Mouse (Mus musculus) forebrain, embryonic 15.5 days (tissue): ENCODE data around the gene Vash1. TPM values are rescaled to one million over a fixed set of nuclear protein-coding genes. Genes with fewer than 3 reads are reported as not detected.
A peak's percentile ranks its signal among the peaks of the same experiment; 100 is the strongest.

Experiments
- ATAC-seq: fragments of 200-750 bp; cut with Nextera tagmentation; replicated peaks from 2 replicates; pipeline ENCODE4 v1.8.0; 2017; ENCODE audit warnings: mild to moderate bottlenecking, moderate TSS enrichment, moderate library complexity
- H3K27ac ChIP-seq: fragments of 300-500 bp; sonication (generic); replicated peaks from 2 replicates; pipeline ENCODE4 v1.5.1; 2015; ENCODE audit warnings: mild to moderate bottlenecking, inconsistent platforms
- H3K27me3 ChIP-seq: fragments of 300-500 bp; sonication (generic); 2 replicates; pipeline ENCODE4 v1.6.1; 2015; ENCODE audit warnings: inconsistent platforms
- H3K36me3 ChIP-seq: fragments of 300-500 bp; sonication (generic); 2 replicates; pipeline ENCODE4 v1.6.1; 2015; ENCODE audit warnings: mild to moderate bottlenecking, inconsistent platforms
- H3K4me1 ChIP-seq: fragments of 300-500 bp; sonication (generic); 2 replicates; pipeline ENCODE4 v1.6.1; 2015; ENCODE audit warnings: inconsistent platforms
- H3K4me2 ChIP-seq: fragments of 300-500 bp; sonication (generic); replicated peaks from 2 replicates; pipeline ENCODE4 v1.6.1; 2015; ENCODE audit warnings: mild to moderate bottlenecking, inconsistent platforms
- H3K4me3 ChIP-seq: fragments of 300-500 bp; sonication (generic); 2 replicates; pipeline ENCODE4 v1.5.1; 2015; ENCODE audit warnings: mild to moderate bottlenecking, inconsistent platforms
- H3K9ac ChIP-seq: fragments of 300-500 bp; sonication (generic); replicated peaks from 2 replicates; pipeline ENCODE4 v1.6.1; 2015; ENCODE audit warnings: mild to moderate bottlenecking, inconsistent platforms
- H3K9me3 ChIP-seq: fragments of 300-500 bp; sonication (generic); 2 replicates; pipeline ENCODE4 v1.6.1; 2016; ENCODE audit warnings: inconsistent platforms
- WGBS: fragments of 180-500 bp; shearing (Covaris S2); methylation state at CpG from one replicate; pipeline ENCODE4 v1.1.7; 2015; ENCODE audit warnings: mixed read lengths; 5-methylcytosine and 5-hydroxymethylcytosine counted together
- polyA plus RNA-seq: library from polyadenylated mRNA; unstranded; fragments of >200 nt; fragmentation: Nextera tagmentation; extraction: Ambion mirVana; gene quantifications from 2 replicates; pipeline ENCODE4 v1.2.1, GENCODE M21; 2015

The Vash1 gene
- polyA plus RNA-seq, 1 experiment from 2014 or later, result 42.8 TPM

DNA sequence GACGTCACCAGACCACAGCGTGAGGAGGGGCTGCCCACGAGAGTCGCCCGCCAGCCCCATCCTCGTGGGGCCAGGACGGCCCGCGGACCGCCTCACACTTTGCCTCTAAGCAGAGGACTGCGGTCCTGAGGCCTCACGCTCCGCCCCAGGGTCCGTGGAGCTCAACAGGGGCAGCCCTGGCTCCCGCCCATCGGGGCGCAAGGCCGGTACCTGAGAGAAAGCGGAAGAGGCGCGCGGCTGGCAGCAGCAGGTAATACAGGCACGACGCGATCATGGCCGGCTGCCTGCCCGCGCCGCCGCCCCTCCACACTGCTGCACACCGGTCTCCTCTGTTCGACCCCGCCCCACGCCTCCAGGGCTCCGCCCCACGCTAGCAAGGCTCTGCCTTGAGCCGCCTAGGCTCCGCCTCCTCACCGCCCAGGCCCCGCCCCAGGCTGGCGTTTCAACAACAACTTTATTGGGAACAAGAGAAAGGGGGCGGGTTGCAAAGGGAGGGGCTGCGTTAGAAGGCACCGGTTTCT, 47.7 kb downstream of the Vash1 start, which contains the start of gene Angel1:
Gene Angel1 (minus strand): TSS at position 341 of the 521 bp plus-strand sequence.
- peaks cover 17% of the 10 kb centered on the region for H3K4me1 ChIP-seq
- ATAC-seq, result peak; percentile 98
- no peaks in the 10 kb centered on the region for H3K36me3 ChIP-seq
- peak within 1 kb of the TSS; percentile 55 for H3K9ac ChIP-seq
- peak within 1 kb of the TSS; percentile 68 for H3K4me3 ChIP-seq
- H3K27ac ChIP-seq, result peak within 1 kb of the TSS; percentile 76
- WGBS, result under 1% methylated on average over 44 of the region's 44 CpGs
- H3K27me3 ChIP-seq, result no peaks in the 10 kb centered on the region
- H3K9me3 ChIP-seq, result no peaks in the 10 kb centered on the region
- H3K4me2 ChIP-seq, result peak within 1 kb of the TSS; percentile 79

DNA sequence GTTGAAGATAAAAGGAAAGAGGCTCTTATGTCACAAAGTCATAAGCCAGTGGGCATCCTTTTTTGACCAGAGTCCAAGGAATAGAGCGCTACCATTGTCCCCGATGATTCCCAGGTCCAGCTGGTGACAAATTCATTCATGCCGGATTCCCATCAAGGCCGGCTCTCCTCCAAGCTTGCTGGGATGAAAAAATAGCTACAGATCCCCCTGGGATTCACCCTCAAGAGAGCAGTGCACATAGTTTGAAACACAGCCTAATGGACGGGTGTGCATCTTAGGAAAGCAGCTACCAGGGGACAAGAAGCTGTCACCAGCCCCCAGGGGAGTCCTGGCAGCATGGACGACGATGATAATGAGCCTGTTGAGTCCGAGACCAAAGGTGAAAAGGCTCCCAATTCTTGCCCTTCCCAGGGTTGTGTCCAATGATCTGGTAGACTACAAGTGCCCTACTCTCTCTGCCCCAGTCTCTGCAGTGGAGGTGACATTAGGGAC, 55.9 kb downstream of the Vash1 start, which contains the start of gene Lrrc74a:
Gene Lrrc74a (plus strand): TSS at position 51 of the 492 bp plus-strand sequence.
- Histone ChIP-seq H3K4me1 (no peaks in the 10 kb centered on the region), H3K4me3 (no peak within 1 kb of the TSS), H3K9ac (no peak within 1 kb of the TSS), H3K9me3 (no peaks in the 10 kb centered on the region), H3K27me3 (no peaks in the 10 kb centered on the region), H3K27ac (no peak within 1 kb of the TSS), H3K36me3 (no peaks in the 10 kb centered on the region), H3K4me2 (no peak within 1 kb of the TSS)
- no peak for ATAC-seq
- WGBS, result 88% methylated on average over 8 of the region's 8 CpGs

Other genes with a start within 250 kb of the Vash1 start
- gene Angel1, start 47.8 kb downstream of the Vash1 start, polyA plus RNA-seq, result 10.6 and 10.7 TPM in 2 replicates
- not detected in 2 replicates for gene Lrrc74a, start 55.7 kb downstream of the Vash1 start, polyA plus RNA-seq
- gene Irf2bpl, start 206.1 kb downstream of the Vash1 start, polyA plus RNA-seq, result 94.9 and 95.8 TPM in 2 replicates